Mouse (Mus musculus): ENCODE measurements around the gene Hcn2. TPM values are rescaled to one million over a fixed set of nuclear protein-coding genes. Genes with fewer than 3 reads are reported as not detected.
"Not testable (repeated sequence)": the region's sequence is repeated elsewhere in the genome, so short reads cannot be mapped to it uniquely, and the experiment has no call there.

Hcn2 gene
- polyA plus RNA-seq, 1 experiment: 4.7 TPM

DNA sequence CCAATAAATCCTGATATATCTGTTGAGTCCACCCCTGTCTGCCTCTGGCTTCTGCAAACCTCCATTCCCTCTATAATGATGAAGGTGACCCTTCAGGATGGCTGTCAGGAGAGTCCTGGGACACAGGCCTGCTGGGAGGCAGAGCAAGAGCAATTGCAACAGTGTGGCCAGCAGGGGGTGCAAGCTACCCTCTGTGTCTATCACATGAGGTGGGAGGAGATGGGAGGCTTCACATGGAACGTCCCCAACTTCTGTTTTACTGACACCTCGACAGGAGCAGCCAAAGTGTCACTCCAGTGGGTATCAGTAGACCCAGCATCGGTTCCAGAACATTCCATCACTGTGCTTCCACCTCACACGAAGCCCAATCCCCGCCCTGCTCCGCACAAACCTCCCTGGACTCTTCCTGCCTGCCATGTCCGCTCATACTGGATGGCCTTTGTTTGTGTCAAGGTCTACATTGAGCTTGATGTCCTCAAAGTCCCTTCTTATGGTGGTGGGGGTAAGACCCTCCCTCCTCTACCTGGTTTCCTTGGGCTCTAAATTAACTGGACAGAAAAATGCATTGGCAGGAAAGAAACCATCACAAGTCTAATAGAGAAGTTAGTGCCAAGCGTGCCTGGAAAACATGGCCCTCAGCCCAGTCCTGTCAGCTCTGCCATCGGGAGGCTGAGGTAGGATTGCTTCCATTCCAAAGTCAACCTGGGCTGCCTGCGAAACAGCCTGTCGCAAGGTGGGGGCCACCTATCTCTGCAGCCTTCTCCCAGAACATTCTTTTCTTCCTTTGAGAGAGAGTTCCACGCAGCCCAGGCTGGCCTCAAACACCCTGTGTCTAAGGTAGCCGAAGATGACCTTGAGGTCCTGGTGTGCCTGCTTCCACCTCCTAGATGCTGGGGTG, 21.0 kb upstream of the Hcn2 start:
- Histone ChIP-seq H3K4me1 (replicated peaks; ENCODE audit: control insufficient read depth, insufficient read depth, low read length) (0 out of 2 replicates have a peak, but pooled peaks cover 4% of the 10 kb centered on the region), H3K4me3 (ENCODE audit: control insufficient read depth, insufficient read depth, low read length) (no peak overlapping the region), H3K27me3 (ENCODE audit: control insufficient read depth, insufficient read depth, low read length) (no peaks in the 10 kb centered on the region), H3K36me3 (ENCODE audit: control insufficient read depth, insufficient read depth, low read length) (no peaks in the 10 kb centered on the region), H3K27ac (ENCODE audit: control insufficient read depth, insufficient read depth, low read length) (no peak overlapping the region)
- peak; percentile 73 for DNase-seq
- TF ChIP-seq CTCF (IDR thresholded peaks at IDR 0.05; ENCODE audit: borderline replicate concordance, control insufficient read depth, extremely low read depth, insufficient read depth, low read length, poor library complexity) (peak; percentile 84; the same call in 1 of the 2 replicates), POLR2A (IDR thresholded peaks at IDR 0.05; ENCODE audit: control insufficient read depth, extremely low read depth, insufficient read depth, low read length, poor library complexity) (no peak)
- WGBS: 68% methylated on average over 13 of the region's 13 CpGs

DNA sequence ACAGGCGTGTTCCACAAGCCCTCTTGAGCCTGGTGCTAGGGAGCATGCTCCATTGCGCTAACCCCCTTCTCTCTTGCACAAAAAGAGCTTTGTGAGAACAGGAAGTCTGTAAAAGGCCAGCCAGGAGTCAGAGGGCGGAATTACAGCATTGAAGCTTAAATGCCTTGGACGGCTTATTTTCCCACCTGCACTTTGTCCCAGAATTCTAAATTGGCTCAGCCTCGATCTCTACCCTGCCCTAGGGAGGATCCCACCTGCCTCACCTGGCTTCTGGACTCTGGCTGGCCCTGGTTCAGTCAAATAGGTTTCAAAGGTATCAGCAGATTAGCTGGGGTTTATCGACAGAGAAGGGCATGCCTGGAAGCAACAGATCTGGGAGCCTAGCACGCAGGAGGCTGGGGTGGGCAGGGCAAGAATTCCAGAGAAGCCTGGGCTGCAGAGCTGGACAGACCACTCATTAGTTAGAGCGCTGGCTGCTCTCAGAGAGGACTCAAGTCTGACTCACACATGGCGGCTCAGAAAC, 20.2 kb upstream of the Hcn2 start:
- TF ChIP-seq POLR2A (IDR thresholded peaks at IDR 0.05; ENCODE audit: control insufficient read depth, extremely low read depth, insufficient read depth, low read length, poor library complexity): no peak
- no peak for TF ChIP-seq CTCF (IDR thresholded peaks at IDR 0.05; ENCODE audit: borderline replicate concordance, control insufficient read depth, extremely low read depth, insufficient read depth, low read length, poor library complexity)
- 88% methylated on average over 9 of the region's 9 CpGs for WGBS
- H3K36me3 ChIP-seq (ENCODE audit: control insufficient read depth, insufficient read depth, low read length): no peaks in the 10 kb centered on the region
- no peak for DNase-seq
- H3K27me3 ChIP-seq (ENCODE audit: control insufficient read depth, insufficient read depth, low read length): no peaks in the 10 kb centered on the region
- no peak overlapping the region for H3K27ac ChIP-seq (ENCODE audit: control insufficient read depth, insufficient read depth, low read length)
- no peak overlapping the region for H3K4me3 ChIP-seq (ENCODE audit: control insufficient read depth, insufficient read depth, low read length)
- 0 out of 2 replicates have a peak, but pooled peaks cover 4% of the 10 kb centered on the region for H3K4me1 ChIP-seq (replicated peaks; ENCODE audit: control insufficient read depth, insufficient read depth, low read length)

DNA sequence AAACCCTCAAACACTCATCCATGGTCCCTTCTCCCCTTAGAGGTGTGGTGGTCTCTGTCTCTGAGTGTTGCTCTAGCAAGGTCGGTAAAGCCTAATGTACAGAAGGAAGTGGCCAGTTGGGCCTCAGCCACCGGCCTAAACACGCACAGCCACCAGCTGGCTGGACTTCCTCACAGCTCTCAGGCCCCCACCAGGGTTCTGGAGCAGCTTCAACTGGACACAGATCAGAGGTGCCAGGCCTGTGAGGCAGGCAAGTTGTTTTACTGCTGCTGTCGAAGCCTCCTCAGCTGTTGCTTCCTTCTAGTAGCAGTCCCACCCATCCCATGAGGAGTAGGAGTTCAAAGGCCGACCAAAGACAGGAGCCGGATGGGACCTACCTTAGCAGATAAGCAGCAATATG, 18.5 kb upstream of the Hcn2 start:
- WGBS: 81% methylated on average over 6 of the region's 6 CpGs
- no peak overlapping the region for H3K27ac ChIP-seq (ENCODE audit: control insufficient read depth, insufficient read depth, low read length)
- no peak for DNase-seq
- H3K4me1 ChIP-seq (replicated peaks; ENCODE audit: control insufficient read depth, insufficient read depth, low read length): 0 out of 2 replicates have a peak, but pooled peaks cover 4% of the 10 kb centered on the region
- TF ChIP-seq POLR2A (IDR thresholded peaks at IDR 0.05; ENCODE audit: control insufficient read depth, extremely low read depth, insufficient read depth, low read length, poor library complexity) (no peak), CTCF (IDR thresholded peaks at IDR 0.05; ENCODE audit: borderline replicate concordance, control insufficient read depth, extremely low read depth, insufficient read depth, low read length, poor library complexity) (no peak)
- no peaks in the 10 kb centered on the region for H3K27me3 ChIP-seq (ENCODE audit: control insufficient read depth, insufficient read depth, low read length)
- no peak overlapping the region for H3K4me3 ChIP-seq (ENCODE audit: control insufficient read depth, insufficient read depth, low read length)
- H3K36me3 ChIP-seq (ENCODE audit: control insufficient read depth, insufficient read depth, low read length): no peaks in the 10 kb centered on the region

DNA sequence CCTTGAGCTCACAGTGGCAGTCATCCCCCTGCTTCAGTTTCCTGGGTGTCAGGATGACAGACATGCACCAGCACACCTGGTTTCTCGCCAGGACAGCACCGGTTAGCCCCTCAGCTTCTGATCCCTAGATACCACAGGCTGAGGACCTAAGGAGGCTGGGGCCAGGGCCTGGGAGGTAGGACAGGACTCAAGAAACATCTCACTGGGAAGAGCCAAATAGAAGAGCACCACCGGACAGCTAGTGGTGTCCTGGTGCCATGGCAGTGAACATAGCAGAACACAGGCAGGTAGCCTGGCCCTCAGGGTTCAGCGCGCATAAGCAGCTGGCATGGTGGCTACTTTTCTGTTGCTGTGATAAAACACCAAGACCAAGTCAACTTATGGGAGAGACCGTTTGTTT, 18.0 kb upstream of the Hcn2 start:
- DNase-seq: no peak
- H3K27ac ChIP-seq (ENCODE audit: control insufficient read depth, insufficient read depth, low read length): no peak overlapping the region
- no peaks in the 10 kb centered on the region for H3K27me3 ChIP-seq (ENCODE audit: control insufficient read depth, insufficient read depth, low read length)
- H3K4me1 ChIP-seq (replicated peaks; ENCODE audit: control insufficient read depth, insufficient read depth, low read length): 0 out of 2 replicates have a peak, but pooled peaks cover 4% of the 10 kb centered on the region
- H3K36me3 ChIP-seq (ENCODE audit: control insufficient read depth, insufficient read depth, low read length): no peaks in the 10 kb centered on the region
- H3K4me3 ChIP-seq (ENCODE audit: control insufficient read depth, insufficient read depth, low read length): no peak overlapping the region
- TF ChIP-seq CTCF (IDR thresholded peaks at IDR 0.05; ENCODE audit: borderline replicate concordance, control insufficient read depth, extremely low read depth, insufficient read depth, low read length, poor library complexity) (no peak), POLR2A (IDR thresholded peaks at IDR 0.05; ENCODE audit: control insufficient read depth, extremely low read depth, insufficient read depth, low read length, poor library complexity) (no peak)
- WGBS: 98% methylated on average over 6 of the region's 6 CpGs

DNA sequence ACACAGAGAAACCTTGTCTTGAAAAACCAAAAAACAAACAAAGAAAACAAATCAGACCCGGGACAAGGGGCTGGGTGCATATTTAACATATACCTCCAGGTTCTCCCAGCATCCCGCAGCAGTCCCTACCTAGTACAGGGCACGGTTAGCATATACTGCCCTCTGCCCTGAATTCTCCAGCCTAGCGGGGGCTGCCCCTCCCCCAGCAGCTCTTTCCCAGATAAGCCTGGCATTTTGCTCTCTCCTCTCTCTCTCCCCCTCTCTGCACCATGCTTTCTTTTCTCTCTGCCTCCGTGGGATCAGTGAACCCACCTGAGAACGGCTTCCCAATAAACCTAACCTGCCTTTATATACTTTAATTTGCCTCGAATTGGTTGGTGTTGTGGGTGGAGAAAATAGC, 15.8 kb upstream of the Hcn2 start:
- WGBS: 84% methylated on average over 7 of the region's 7 CpGs

DNA sequence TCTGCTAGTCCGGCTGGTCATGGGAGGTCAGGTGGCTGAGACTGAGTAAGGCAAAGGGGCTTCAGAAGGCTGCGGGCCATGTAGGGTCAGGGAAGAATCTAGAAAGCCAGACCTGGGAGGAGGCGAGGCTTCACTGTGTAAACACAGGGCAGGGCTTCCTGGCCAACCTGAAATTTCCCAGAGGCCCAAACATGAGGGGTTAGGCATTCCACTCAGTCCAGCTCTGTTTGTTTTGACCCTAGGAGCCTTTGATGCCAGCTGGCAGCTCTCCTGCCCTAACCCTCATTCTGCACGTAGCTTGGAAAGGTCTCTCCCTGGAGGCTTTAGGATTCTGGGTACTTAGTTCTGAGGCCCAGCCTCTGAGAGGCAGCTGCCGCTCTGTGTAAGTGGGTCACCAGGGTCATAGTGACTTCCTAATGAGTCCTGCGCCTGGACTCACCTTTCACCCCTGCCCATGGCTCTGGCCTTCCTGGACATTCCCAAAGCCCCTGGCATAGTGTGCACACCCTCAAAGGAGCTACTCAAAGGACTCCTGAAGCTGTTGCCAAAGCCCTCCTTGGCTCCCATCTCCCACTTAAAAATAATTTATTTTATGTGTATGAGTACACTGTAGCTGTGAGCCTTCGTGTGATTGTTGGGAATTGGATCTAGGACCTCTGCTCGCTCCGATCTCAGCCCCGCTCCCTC, 14.8 kb upstream of the Hcn2 start:
- TF ChIP-seq POLR2A (IDR thresholded peaks at IDR 0.05; ENCODE audit: control insufficient read depth, extremely low read depth, insufficient read depth, low read length, poor library complexity) (no peak), CTCF (IDR thresholded peaks at IDR 0.05; ENCODE audit: borderline replicate concordance, control insufficient read depth, extremely low read depth, insufficient read depth, low read length, poor library complexity) (no peak)
- 90% methylated on average over 10 of the region's 10 CpGs for WGBS
- H3K27ac ChIP-seq (ENCODE audit: control insufficient read depth, insufficient read depth, low read length): no peak overlapping the region
- no peak overlapping the region for H3K4me3 ChIP-seq (ENCODE audit: control insufficient read depth, insufficient read depth, low read length)
- no peak for DNase-seq
- no peaks in the 10 kb centered on the region for H3K36me3 ChIP-seq (ENCODE audit: control insufficient read depth, insufficient read depth, low read length)
- no peaks in the 10 kb centered on the region for H3K27me3 ChIP-seq (ENCODE audit: control insufficient read depth, insufficient read depth, low read length)
- H3K4me1 ChIP-seq (replicated peaks; ENCODE audit: control insufficient read depth, insufficient read depth, low read length): peaks cover 18% of the 10 kb centered on the region

More for the DNA sequence above, 15.8 kb upstream of the Hcn2 start:
- H3K27ac ChIP-seq (ENCODE audit: control insufficient read depth, insufficient read depth, low read length): no peak overlapping the region
- H3K27me3 ChIP-seq (ENCODE audit: control insufficient read depth, insufficient read depth, low read length): no peaks in the 10 kb centered on the region
- TF ChIP-seq CTCF (IDR thresholded peaks at IDR 0.05; ENCODE audit: borderline replicate concordance, control insufficient read depth, extremely low read depth, insufficient read depth, low read length, poor library complexity) (no peak), POLR2A (IDR thresholded peaks at IDR 0.05; ENCODE audit: control insufficient read depth, extremely low read depth, insufficient read depth, low read length, poor library complexity) (no peak)
- H3K4me3 ChIP-seq (ENCODE audit: control insufficient read depth, insufficient read depth, low read length): no peak overlapping the region
- no peaks in the 10 kb centered on the region for H3K36me3 ChIP-seq (ENCODE audit: control insufficient read depth, insufficient read depth, low read length)
- peaks cover 14% of the 10 kb centered on the region for H3K4me1 ChIP-seq (replicated peaks; ENCODE audit: control insufficient read depth, insufficient read depth, low read length)
- DNase-seq: no peak

DNA sequence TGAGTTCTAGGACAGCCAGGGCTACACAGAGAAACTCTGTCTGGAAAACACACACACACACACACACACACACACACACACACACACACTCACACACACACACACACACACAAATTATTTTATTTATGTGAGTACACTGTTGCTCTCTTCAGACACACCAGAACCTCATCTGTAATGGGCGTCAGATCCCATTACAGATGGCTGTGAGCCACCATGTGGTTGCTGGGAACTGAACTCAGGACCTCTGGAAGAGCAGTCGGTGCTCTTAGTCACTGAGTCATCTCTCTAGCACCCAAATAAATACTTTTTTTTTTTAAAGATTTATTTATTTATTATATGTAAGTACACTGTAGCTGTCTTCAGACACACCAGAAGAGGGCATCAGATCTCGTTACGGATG, 13.5 kb upstream of the Hcn2 start:
- H3K4me3 ChIP-seq (ENCODE audit: control insufficient read depth, insufficient read depth, low read length); DNase-seq; H3K36me3 ChIP-seq (ENCODE audit: control insufficient read depth, insufficient read depth, low read length); H3K27ac ChIP-seq (ENCODE audit: control insufficient read depth, insufficient read depth, low read length); H3K27me3 ChIP-seq (ENCODE audit: control insufficient read depth, insufficient read depth, low read length): not testable (repeated sequence)
- H3K4me1 ChIP-seq (replicated peaks; ENCODE audit: control insufficient read depth, insufficient read depth, low read length): peaks cover 21% of the 10 kb centered on the region
- WGBS: 96% methylated on average over 4 of the region's 4 CpGs

Data from thymus, adult 2 months (tissue).